Mouse (Mus musculus) frontal cortex, adult (tissue): Measurements from ENCODE around the gene Gabarapl1.
"Not testable (repeated sequence)": the region's sequence is repeated elsewhere in the genome, so short reads cannot be mapped to it uniquely, and the experiment has no call there.

Experiments used
- ATAC-seq: cut with Nextera tagmentation; 2 replicates; pipeline ENCODE4 v1.9.2; 2017; ENCODE audit warnings: mild to moderate bottlenecking, moderate library complexity, mixed read lengths; ENCODE audit not compliant: low TSS enrichment

Gabarapl1 gene

GRCm38 (mm10) chr6:129532942-129533860, at the start of gene Gabarapl1:
Gene Gabarapl1, plus strand, starts transcription at chr6:129533160.
- ATAC-seq, result peak; percentile 76

- no peak for ATAC-seq
Observed at GRCm38 (mm10) chr6:129494924-129495323, 38.0 kb upstream of the Gabarapl1 start.

GRCm38 (mm10) chr6:129497345-129498218, 35.4 kb upstream of the Gabarapl1 start:
- no peak for ATAC-seq

GRCm38 (mm10) chr6:129499516-129499915, 33.4 kb upstream of the Gabarapl1 start:
- ATAC-seq, result not testable (repeated sequence)

GRCm38 (mm10) chr6:129503471-129503870, 29.5 kb upstream of the Gabarapl1 start:
- ATAC-seq, result no peak

- peak; percentile 94 for ATAC-seq
Observed at GRCm38 (mm10) chr6:129507024-129507423, 25.9 kb upstream of the Gabarapl1 start, which contains the start of gene Olr1. Gene Olr1, minus strand, starts transcription at chr6:129507165.

- ATAC-seq, result no peak
Observed at GRCm38 (mm10) chr6:129510120-129510911, 22.6 kb upstream of the Gabarapl1 start.

- ATAC-seq, result no peak
Observed at GRCm38 (mm10) chr6:129512367-129512766, 20.6 kb upstream of the Gabarapl1 start, which contains the start of gene Tmem52b. Gene Tmem52b, plus strand, starts transcription at chr6:129512555.

GRCm38 (mm10) chr6:129512868-129513267, 20.1 kb upstream of the Gabarapl1 start:
- ATAC-seq, result no peak

- peak; percentile 88 for ATAC-seq
Observed at GRCm38 (mm10) chr6:129513409-129513808, 19.6 kb upstream of the Gabarapl1 start.

GRCm38 (mm10) chr6:129514376-129514775, 18.6 kb upstream of the Gabarapl1 start:
- ATAC-seq, result no peak

- no peak for ATAC-seq
Observed at GRCm38 (mm10) chr6:129515068-129515467, 17.9 kb upstream of the Gabarapl1 start.

- ATAC-seq, result no peak
Observed at GRCm38 (mm10) chr6:129516388-129516787, 16.6 kb upstream of the Gabarapl1 start.

GRCm38 (mm10) chr6:129517752-129518408, 15.1 kb upstream of the Gabarapl1 start:
- peak; percentile 87 for ATAC-seq

GRCm38 (mm10) chr6:129526069-129526468, 6.9 kb upstream of the Gabarapl1 start:
- no peak for ATAC-seq

GRCm38 (mm10) chr6:129527416-129527815, 5.5 kb upstream of the Gabarapl1 start:
- ATAC-seq, result no peak

GRCm38 (mm10) chr6:129529605-129530004, 3.4 kb upstream of the Gabarapl1 start:
- no peak for ATAC-seq

GRCm38 (mm10) chr6:129530261-129530660, 2.7 kb upstream of the Gabarapl1 start:
- ATAC-seq, result no peak

GRCm38 (mm10) chr6:129532556-129532941, 411 bp upstream of the Gabarapl1 start:
- peak; percentile 2; the same call in 1 of the 2 replicates for ATAC-seq

GRCm38 (mm10) chr6:129534057-129534456, 1.1 kb downstream of the Gabarapl1 start:
- peak; percentile 28; the same call in 1 of the 2 replicates for ATAC-seq
